Mouse (Mus musculus) CH12.LX (cell line): ENCODE results near the gene Phf5a. TPM values are rescaled to one million over a fixed set of nuclear protein-coding genes. Genes with fewer than 3 reads are reported as not detected.
A peak's percentile ranks its signal among the peaks of the same experiment; 100 is the strongest.

Experiments used
- DNase-seq: peaks from one replicate; pipeline ENCODE4 v3.0.0-alpha.2; 2013; ENCODE audit errors: extremely low read depth
- H3K27ac ChIP-seq: 2 replicates; pipeline ENCODE4 v1.5.1; 2012; ENCODE audit warnings: low read depth, mild to moderate bottlenecking, control low read depth, moderate library complexity; ENCODE audit not compliant: insufficient read depth
- H3K27me3 ChIP-seq: replicated peaks from 2 replicates; pipeline ENCODE3; 2012; ENCODE audit warnings: inconsistent platforms
- H3K36me3 ChIP-seq, 2 experiments: replicated peaks in 1 of 2; 2 replicates each; pipeline versions ENCODE3 to v1.6.1; 2012; ENCODE audit warnings: inconsistent platforms in 1 of 2, low read length in 1 of 2, mild to moderate bottlenecking in 1 of 2, mixed read lengths in 1 of 2, moderate library complexity in 1 of 2; ENCODE audit not compliant: control insufficient read depth in 1 of 2, insufficient read depth in 1 of 2
- H3K4me1 ChIP-seq, 2 experiments: 2 replicates each; pipeline ENCODE4 v1.6.1; 2012; ENCODE audit warnings: inconsistent platforms in 1 of 2, moderate library complexity in 1 of 2; ENCODE audit not compliant: insufficient read depth in 2 of 2, control insufficient read depth in 1 of 2
- H3K4me2 ChIP-seq: 2 replicates; pipeline ENCODE4 v1.6.1; 2012; ENCODE audit warnings: low read depth, mild to moderate bottlenecking, control low read depth; ENCODE audit not compliant: poor library complexity, insufficient read depth, severe bottlenecking
- H3K4me3 ChIP-seq, 3 experiments: fragments of 150-350 bp in 1 of 3; sonication (generic) in 1 of 3; replicated peaks in 1 of 3; 2 replicates each; pipeline versions ENCODE3 to v1.5.1; 2011 to 2012; ENCODE audit warnings: low read depth in 2 of 3, low read length in 2 of 3, mild to moderate bottlenecking in 2 of 3, moderate library complexity in 2 of 3, control low read depth in 1 of 3, improper control_type of control experiment in 1 of 3, inconsistent platforms in 1 of 3, mixed read lengths in 1 of 3; ENCODE audit not compliant: poor library complexity in 1 of 3
- H3K79me2 ChIP-seq: replicated peaks from 2 replicates; pipeline ENCODE4 v1.6.1; 2012; ENCODE audit warnings: mild to moderate bottlenecking, moderate library complexity; ENCODE audit not compliant: control insufficient read depth, poor library complexity, insufficient read depth, severe bottlenecking; ENCODE audit errors: extremely low read depth
- H3K9ac ChIP-seq: 2 replicates; pipeline ENCODE4 v1.6.1; 2012; ENCODE audit warnings: low read depth, mild to moderate bottlenecking, control low read depth, moderate library complexity; ENCODE audit not compliant: insufficient read depth
- H3K9me3 ChIP-seq: replicated peaks from 2 replicates; pipeline ENCODE3; 2012; ENCODE audit warnings: low read length, inconsistent platforms, mixed read lengths
- CTCF ChIP-seq, 2 experiments: IDR thresholded peaks in 1 of 2; conservative IDR thresholded peaks in 1 of 2; 2 replicates each; pipeline ENCODE4 v1.5.1; 2011 to 2012; ENCODE audit warnings: low read depth in 2 of 2, low read length in 2 of 2, improper control_type of control experiment in 1 of 2, inconsistent platforms in 1 of 2, mild to moderate bottlenecking in 1 of 2, moderate library complexity in 1 of 2
- JUN ChIP-seq: IDR thresholded peaks from 2 replicates; pipeline ENCODE4 v1.6.1; 2011; ENCODE audit warnings: low read depth, mild to moderate bottlenecking, low read length, improper control_type of control experiment, moderate library complexity; ENCODE audit not compliant: insufficient read depth
- KAT2A ChIP-seq: IDR thresholded peaks from 2 replicates; pipeline ENCODE4 v1.6.1; 2012; ENCODE audit warnings: low read length, improper control_type of control experiment, inconsistent platforms; ENCODE audit not compliant: insufficient replicate concordance
- MAFK ChIP-seq: IDR thresholded peaks from 2 replicates; pipeline ENCODE4 v1.6.1; 2011; ENCODE audit warnings: low read length, improper control_type of control experiment; ENCODE audit not compliant: insufficient replicate concordance
- MAX ChIP-seq: IDR thresholded peaks from 2 replicates; pipeline ENCODE4 v1.6.1; 2011; ENCODE audit warnings: low read length, improper control_type of control experiment
- MEF2A ChIP-seq: IDR thresholded peaks from 2 replicates; pipeline ENCODE4 v1.6.1; 2014; ENCODE audit warnings: low read depth, mild to moderate bottlenecking, inconsistent platforms, low read length, improper control_type of control experiment, borderline replicate concordance
- NELFE ChIP-seq: IDR thresholded peaks from 2 replicates; pipeline ENCODE4 v1.6.1; 2011; ENCODE audit warnings: low read depth, low read length, improper control_type of control experiment
- POLR2A ChIP-seq: IDR thresholded peaks from 2 replicates; pipeline ENCODE4 v1.6.1; 2011; ENCODE audit warnings: low read depth, mild to moderate bottlenecking, improper control_type of control experiment, low read length
- SMC3 ChIP-seq: IDR thresholded peaks from 2 replicates; pipeline ENCODE4 v1.6.1; 2011; ENCODE audit warnings: low read depth, low read length, improper control_type of control experiment
- UBTF ChIP-seq: IDR thresholded peaks from 2 replicates; pipeline ENCODE4 v1.6.1; 2012; ENCODE audit warnings: low read depth, mild to moderate bottlenecking, inconsistent platforms, low read length, improper control_type of control experiment, moderate library complexity
- USF1 ChIP-seq: IDR thresholded peaks from 2 replicates; pipeline ENCODE4 v1.6.1; 2014; ENCODE audit warnings: low read depth, mild to moderate bottlenecking, inconsistent platforms, low read length, improper control_type of control experiment
- USF2 ChIP-seq: conservative IDR thresholded peaks from 2 replicates; pipeline ENCODE4 v1.6.1; 2011; ENCODE audit warnings: low read depth, low read length, improper control_type of control experiment
- ZC3H11A ChIP-seq: IDR thresholded peaks from 2 replicates; pipeline ENCODE4 v1.6.1; 2012; ENCODE audit warnings: low read depth, mild to moderate bottlenecking, inconsistent platforms, low read length, improper control_type of control experiment
- ZKSCAN1 ChIP-seq: IDR thresholded peaks from 2 replicates; pipeline ENCODE4 v1.6.1; 2012; ENCODE audit warnings: low read depth, inconsistent platforms, low read length, improper control_type of control experiment, borderline replicate concordance
- ZMIZ1 ChIP-seq: IDR thresholded peaks from 2 replicates; pipeline ENCODE4 v1.6.1; 2012; ENCODE audit warnings: low read depth, mild to moderate bottlenecking, inconsistent platforms, low read length, improper control_type of control experiment
- dilution Hi-C: fragments of 300-500 bp; cut with MboI; formaldehyde crosslinking; loops from 2 replicates; pipeline ENCODE4 v1.14.3; 2020; ENCODE audit warnings: low sequenced_read_pairs; ENCODE audit not compliant: extremely low pct_unique_long_range_greater_than_20kb, extremely low pct_ligation_motif_present
- in situ Hi-C: fragments of 300-500 bp; cut with MboI; formaldehyde crosslinking; loops from 3 replicates; pipeline ENCODE4 v1.14.3; 2019; ENCODE audit warnings: low sequenced_read_pairs, low pct_ligation_motif_present, low pct_unique_long_range_greater_than_20kb, mixed read lengths
- polyA plus RNA-seq: library from polyadenylated mRNA; unstranded; fragments of >175 nt; gene quantifications from 2 replicates; pipeline ENCODE4 v1.2.1, GENCODE M21; 2012; ENCODE audit warnings: low read depth; ENCODE audit not compliant: insufficient read length
- total RNA-seq, 2 experiments: library from RNA; depleted of rRNA; stranded (reverse); fragments of 300-350 nt in 1 of 2; fragments of >200 nt in 1 of 2; gene quantifications; 2 replicates each; pipeline ENCODE4 v1.2.3; 2012 to 2014

The Phf5a gene
- total and polyA plus RNA-seq, 3 experiments, result 86.3 to 177 (median 116) TPM

DNA sequence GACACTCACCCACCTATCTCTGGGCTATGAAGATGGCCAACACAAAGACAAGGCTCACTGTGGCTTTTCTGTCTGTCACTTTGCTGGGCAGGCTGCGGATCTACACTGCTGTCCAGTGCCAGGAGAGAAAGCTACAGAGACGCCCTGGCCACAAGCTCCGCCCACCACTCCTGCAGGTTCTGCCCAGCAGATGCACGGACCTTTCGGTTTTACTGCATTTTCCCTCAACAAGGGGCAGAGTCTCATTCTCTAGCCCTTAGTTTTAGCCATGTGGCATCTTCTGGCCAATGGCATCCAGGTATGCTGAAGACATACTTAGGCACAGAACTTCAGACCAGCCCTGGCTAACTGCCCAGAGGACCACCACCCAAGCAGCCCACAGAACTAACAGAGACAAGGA lies 49.5 kb upstream of the Phf5a start:
- Histone ChIP-seq H3K27ac (no peak overlapping the region), H3K4me3 (no peak overlapping the region), H3K79me2 (peaks cover 27% of the 10 kb centered on the region), H3K9ac (no peak overlapping the region), H3K4me1 (peaks cover 16 to 34% of the 10 kb centered on the region in 2 experiments), H3K4me2 (no peak overlapping the region), H3K27me3 (no peaks in the 10 kb centered on the region), H3K9me3 (no peaks in the 10 kb centered on the region), H3K36me3 (peaks cover 28 to 77% of the 10 kb centered on the region in 2 experiments)
- in situ Hi-C loops, result loop anchor here (25.0 kb wide), 1 partner anchor 209 kb away; no protein-coding TSS in a partner anchor
- TF ChIP-seq ZMIZ1 (no peak), USF1 (peak; percentile 3; the same call in 1 of the 2 replicates)
- dilution Hi-C loops, result no loop called here
- no peak for DNase-seq

- in situ Hi-C loops, result loop anchor here (25.0 kb wide), 1 partner anchor 208 kb away; no protein-coding TSS in a partner anchor
- Histone ChIP-seq H3K27ac (no peak overlapping the region), H3K4me1 (peaks cover 16 to 34% of the 10 kb centered on the region in 2 experiments), H3K9me3 (no peaks in the 10 kb centered on the region), H3K4me3 (no peak overlapping the region), H3K36me3 (peaks cover 34 to 83% of the 10 kb centered on the region in 2 experiments), H3K79me2 (peaks cover 27% of the 10 kb centered on the region), H3K27me3 (no peaks in the 10 kb centered on the region), H3K4me2 (no peak overlapping the region), H3K9ac (no peak overlapping the region)
- dilution Hi-C loops, result no loop called here
- no peak for TF ChIP-seq MEF2A
- TF ChIP-seq UBTF, result no peak
- TF ChIP-seq SMC3, result no peak
- no peak for TF ChIP-seq KAT2A
- no peak for TF ChIP-seq CTCF (conservative IDR thresholded peaks at IDR 0.05 in 1 of 2, IDR thresholded peaks at IDR 0.05 in 1 of 2; ENCODE audit: low read depth in 2 of 2, low read length in 2 of 2)
- no peak for TF ChIP-seq ZKSCAN1
- TF ChIP-seq ZMIZ1, result no peak
- no peak for TF ChIP-seq NELFE
- TF ChIP-seq MAFK, result no peak
- TF ChIP-seq MAX, result no peak
- no peak for TF ChIP-seq ZC3H11A
- TF ChIP-seq POLR2A, result no peak
- no peak for TF ChIP-seq JUN
- TF ChIP-seq USF2, result no peak
- no peak for DNase-seq
Measured at GRCm38 (mm10) chr15:81920546-81921217, 49.0 kb upstream of the Phf5a start.
